Mouse (Mus musculus) hindbrain, embryonic 10.5 days (tissue): ENCODE measurements around the gene Cacng7. TPM values are rescaled to one million over a fixed set of nuclear protein-coding genes. Genes with fewer than 3 reads are reported as not detected.
"Not testable (repeated sequence)": the region's sequence is repeated elsewhere in the genome, so short reads cannot be mapped to it uniquely, and the experiment has no call there.

Experiments used
- DNase-seq: peaks from one replicate; pipeline ENCODE4 v3.0.0-alpha.2; 2017; ENCODE audit warnings: low spot score
- H3K27ac ChIP-seq: fragments of 300-500 bp; sonication (generic); 2 replicates; pipeline ENCODE4 v1.5.1; 2016; ENCODE audit warnings: mild to moderate bottlenecking, moderate library complexity
- H3K27me3 ChIP-seq: fragments of 300-500 bp; sonication (generic); 2 replicates; pipeline ENCODE4 v1.6.1; 2016; ENCODE audit warnings: mild to moderate bottlenecking; ENCODE audit not compliant: poor library complexity, insufficient read depth, severe bottlenecking
- H3K36me3 ChIP-seq: fragments of 300-500 bp; sonication (generic); 2 replicates; pipeline ENCODE4 v1.6.1; 2016; ENCODE audit warnings: mild to moderate bottlenecking, moderate library complexity
- H3K4me1 ChIP-seq: fragments of 300-500 bp; sonication (generic); replicated peaks from 2 replicates; pipeline ENCODE4 v1.6.1; 2016; ENCODE audit warnings: mild to moderate bottlenecking
- H3K4me3 ChIP-seq: fragments of 300-500 bp; sonication (generic); 2 replicates; pipeline ENCODE4 v1.5.1; 2016; ENCODE audit warnings: mild to moderate bottlenecking, moderate library complexity
- H3K9me3 ChIP-seq: fragments of 300-500 bp; sonication (generic); 2 replicates; pipeline ENCODE4 v1.6.1; 2016; ENCODE audit warnings: mild to moderate bottlenecking, moderate library complexity
- WGBS: fragments of 180-500 bp; shearing (Covaris S2); methylation state at CpG from one replicate; pipeline ENCODE4 v1.1.7; 2016; 5-methylcytosine and 5-hydroxymethylcytosine counted together
- polyA plus RNA-seq: library from polyadenylated mRNA; unstranded; fragments of >200 nt; fragmentation: Nextera tagmentation; extraction: Ambion mirVana; gene quantifications from 2 replicates; pipeline ENCODE4 v1.2.1, GENCODE M21; 2016

Gene Cacng7
- polyA plus RNA-seq, 1 experiment from 2014 or later = 2.2 TPM

DNA sequence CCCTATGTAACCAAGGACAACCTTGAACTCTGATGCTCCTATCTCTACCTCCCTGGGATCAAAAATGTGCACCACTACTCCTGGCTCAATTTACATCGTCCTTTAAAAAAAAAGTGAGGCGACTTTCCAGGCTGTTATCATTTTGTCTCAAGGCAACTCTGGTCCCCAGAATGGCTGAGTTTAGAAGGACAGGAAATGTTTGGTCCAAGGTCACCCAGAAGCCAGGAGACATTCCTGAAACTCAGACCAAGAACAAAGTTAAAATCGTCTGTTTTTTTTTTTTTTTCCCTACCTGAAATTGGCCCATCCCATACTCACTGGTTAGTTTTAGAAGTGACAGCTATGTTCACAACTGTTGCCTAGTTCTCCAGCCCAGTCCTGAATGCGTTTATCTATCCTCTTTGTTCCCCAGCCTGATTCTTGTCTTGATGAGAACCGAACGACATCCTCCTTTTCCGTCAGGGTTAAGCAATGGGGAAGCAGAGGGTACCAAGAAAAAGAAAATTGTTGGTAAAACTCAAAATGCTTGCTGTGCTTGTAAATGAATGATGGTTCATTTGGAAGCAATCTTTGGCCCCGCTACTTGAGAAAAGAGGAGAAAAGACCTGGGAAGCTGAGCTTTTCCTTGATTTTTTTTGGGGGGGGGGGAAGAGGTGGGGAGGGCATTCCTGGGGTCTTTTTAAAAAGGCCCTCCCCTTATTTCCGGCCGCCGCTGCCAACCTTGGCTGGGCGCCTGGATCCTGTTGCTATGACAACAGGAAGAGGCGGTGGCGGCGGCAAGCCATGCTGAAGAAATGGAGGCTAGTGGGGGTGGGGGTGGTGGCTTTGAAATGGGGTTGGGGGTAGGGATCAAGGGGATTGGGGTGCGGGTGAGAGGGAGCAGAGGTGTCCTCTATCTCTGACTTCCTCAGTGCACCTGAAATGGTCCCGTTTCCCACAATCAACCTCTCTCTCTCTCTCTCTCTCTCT is 57.0 kb downstream of the Cacng7 start:
- Histone ChIP-seq H3K4me3 (peak overlapping the region; percentile 51), H3K4me1 (peaks cover 29% of the 10 kb centered on the region), H3K27ac (peak overlapping the region; percentile 80), H3K9me3 (0 out of 2 replicates have a peak, but pooled peaks cover 3% of the 10 kb centered on the region), H3K36me3 (peaks cover 9% of the 10 kb centered on the region), H3K27me3 (no peaks in the 10 kb centered on the region; the same call in 1 of the 2 replicates)
- DNase-seq = peak; percentile 62
- WGBS = 2% methylated on average over 17 of the region's 17 CpGs

- H3K4me1 ChIP-seq = peaks cover 29% of the 10 kb centered on the region
- H3K4me3 ChIP-seq = peak within 1 kb of the TSS; percentile 51
- peaks cover 17% of the 10 kb centered on the region for H3K36me3 ChIP-seq
- DNase-seq = peak; percentile 38
- H3K9me3 ChIP-seq = 0 out of 2 replicates have a peak, but pooled peaks cover 3% of the 10 kb centered on the region
- WGBS = under 1% methylated on average over 7 of the region's 7 CpGs
- no peaks in the 10 kb centered on the region; the same call in 1 of the 2 replicates for H3K27me3 ChIP-seq
- peak within 1 kb of the TSS; percentile 80 for H3K27ac ChIP-seq
These were observed 57.8 kb downstream of the Cacng7 start, which contains the start of gene Cacng8 for GRCm38 (mm10) chr7:3390413-3391080. Gene Cacng8, plus strand, starts transcription at chr7:3390683.

GRCm38 (mm10) chr7:3391081-3391451 is 58.3 kb downstream of the Cacng7 start:
- no peak for DNase-seq
- Histone ChIP-seq H3K9me3 (0 out of 2 replicates have a peak, but pooled peaks cover 3% of the 10 kb centered on the region), H3K4me3 (peak overlapping the region; percentile 51), H3K27me3 (no peaks in the 10 kb centered on the region; the same call in 1 of the 2 replicates), H3K36me3 (peaks cover 18% of the 10 kb centered on the region), H3K4me1 (peaks cover 29% of the 10 kb centered on the region), H3K27ac (peak overlapping the region; percentile 80)
- 3% methylated on average over 12 of the region's 12 CpGs for WGBS

- Histone ChIP-seq H3K9me3 (0 out of 2 replicates have a peak, but pooled peaks cover 3% of the 10 kb centered on the region), H3K36me3 (peaks cover 18% of the 10 kb centered on the region), H3K27ac (peak overlapping the region; percentile 56), H3K4me3 (peak overlapping the region; percentile 51), H3K4me1 (peaks cover 29% of the 10 kb centered on the region), H3K27me3 (no peaks in the 10 kb centered on the region; the same call in 1 of the 2 replicates)
- 10% methylated on average over 4 of the region's 4 CpGs for WGBS
- peak; percentile 55 for DNase-seq
These were observed 59.1 kb downstream of the Cacng7 start for GRCm38 (mm10) chr7:3391809-3392208.

- H3K4me3 ChIP-seq = no peak overlapping the region
- no peak overlapping the region for H3K27ac ChIP-seq
- H3K27me3 ChIP-seq = no peaks in the 10 kb centered on the region
- no peak for DNase-seq
- H3K9me3 ChIP-seq = 0 out of 2 replicates have a peak, but pooled peaks cover 3% of the 10 kb centered on the region
- 68% methylated on average over 10 of the region's 10 CpGs for WGBS
- H3K4me1 ChIP-seq = peaks cover 17% of the 10 kb centered on the region
- peaks cover 18% of the 10 kb centered on the region for H3K36me3 ChIP-seq
These were observed 64.6 kb downstream of the Cacng7 start for GRCm38 (mm10) chr7:3397355-3397754.

DNA sequence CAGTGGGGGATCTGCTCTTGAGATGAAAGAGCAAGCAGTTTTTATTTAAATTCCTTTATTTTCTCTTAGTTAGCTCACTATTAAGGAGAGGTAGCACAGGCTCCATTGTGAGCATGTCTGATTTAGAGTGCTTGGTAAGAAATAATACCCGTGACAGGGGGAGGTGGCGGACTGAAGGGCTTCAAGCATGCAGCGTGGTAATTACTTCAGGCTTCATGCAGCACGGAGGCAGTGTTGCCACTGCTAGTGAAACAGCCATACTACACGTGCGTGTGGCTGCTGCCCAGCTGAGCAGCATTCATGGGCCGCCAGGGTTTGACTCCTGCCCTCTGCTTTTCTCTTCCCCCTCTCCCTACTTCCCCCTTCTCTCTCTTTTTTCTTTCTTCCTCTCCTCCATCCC is 65.0 kb downstream of the Cacng7 start:
- no peak for DNase-seq
- Histone ChIP-seq H3K9me3 (0 out of 2 replicates have a peak, but pooled peaks cover 3% of the 10 kb centered on the region), H3K4me3 (no peak overlapping the region), H3K27me3 (no peaks in the 10 kb centered on the region), H3K27ac (no peak overlapping the region), H3K36me3 (peaks cover 18% of the 10 kb centered on the region), H3K4me1 (peaks cover 17% of the 10 kb centered on the region)
- WGBS = 37% methylated on average over 7 of the region's 7 CpGs

DNA sequence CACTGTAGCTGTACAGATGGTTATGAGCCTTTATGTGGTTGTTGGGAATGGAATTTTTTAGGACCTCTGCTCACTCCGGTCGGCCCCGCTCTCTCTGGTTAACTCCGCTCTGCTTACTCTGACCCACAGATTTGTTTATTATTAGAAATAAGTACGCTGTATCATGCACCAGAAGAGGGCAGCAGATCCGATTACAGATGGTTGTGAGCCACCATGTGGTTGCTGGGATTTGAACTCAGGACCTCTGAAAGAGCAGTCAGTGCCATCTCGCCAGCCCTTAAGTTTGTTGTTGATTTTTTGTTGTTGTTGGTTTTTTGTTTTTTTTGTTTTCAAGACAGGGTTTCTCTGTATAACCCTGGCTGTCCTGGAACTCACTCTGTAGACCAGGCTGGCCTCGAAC is 65.6 kb downstream of the Cacng7 start:
- H3K9me3 ChIP-seq, DNase-seq, H3K27ac ChIP-seq, H3K4me3 ChIP-seq, H3K27me3 ChIP-seq: not testable (repeated sequence)
- Histone ChIP-seq H3K4me1 (peaks cover 17% of the 10 kb centered on the region), H3K36me3 (peaks cover 18% of the 10 kb centered on the region)
- 90% methylated on average over 8 of the region's 8 CpGs for WGBS

GRCm38 (mm10) chr7:3399937-3400336 is 67.2 kb downstream of the Cacng7 start:
- Histone ChIP-seq H3K4me3 (no peak overlapping the region), H3K27me3 (no peaks in the 10 kb centered on the region), H3K9me3 (no peaks in the 10 kb centered on the region), H3K27ac (no peak overlapping the region), H3K4me1 (peaks cover 14% of the 10 kb centered on the region), H3K36me3 (peaks cover 7% of the 10 kb centered on the region; the same call in 1 of the 2 replicates)
- no peak for DNase-seq

GRCm38 (mm10) chr7:3409729-3410520 is 77.2 kb downstream of the Cacng7 start:
- 74% methylated on average over 11 of the region's 11 CpGs for WGBS
- H3K27me3 ChIP-seq = peaks cover 47% of the 10 kb centered on the region
- DNase-seq = no peak

GRCm38 (mm10) chr7:3411160-3411941 is 78.6 kb downstream of the Cacng7 start:
- Histone ChIP-seq H3K27ac (peak overlapping the region; percentile 80), H3K4me3 (peak overlapping the region; percentile 59), H3K4me1 (peaks cover 26% of the 10 kb centered on the region), H3K9me3 (peaks cover 11% of the 10 kb centered on the region), H3K27me3 (peaks cover 62% of the 10 kb centered on the region), H3K36me3 (no peaks in the 10 kb centered on the region)
- WGBS = under 1% methylated on average over 33 of the region's 33 CpGs
- peak; percentile 83 for DNase-seq

More at GRCm38 (mm10) chr7:3409729-3410520, 77.2 kb downstream of the Cacng7 start:
- Histone ChIP-seq H3K36me3 (no peaks in the 10 kb centered on the region), H3K4me1 (peaks cover 18% of the 10 kb centered on the region), H3K27ac (no peak overlapping the region), H3K9me3 (peaks cover 4% of the 10 kb centered on the region; the same call in 1 of the 2 replicates), H3K4me3 (no peak overlapping the region)

DNA sequence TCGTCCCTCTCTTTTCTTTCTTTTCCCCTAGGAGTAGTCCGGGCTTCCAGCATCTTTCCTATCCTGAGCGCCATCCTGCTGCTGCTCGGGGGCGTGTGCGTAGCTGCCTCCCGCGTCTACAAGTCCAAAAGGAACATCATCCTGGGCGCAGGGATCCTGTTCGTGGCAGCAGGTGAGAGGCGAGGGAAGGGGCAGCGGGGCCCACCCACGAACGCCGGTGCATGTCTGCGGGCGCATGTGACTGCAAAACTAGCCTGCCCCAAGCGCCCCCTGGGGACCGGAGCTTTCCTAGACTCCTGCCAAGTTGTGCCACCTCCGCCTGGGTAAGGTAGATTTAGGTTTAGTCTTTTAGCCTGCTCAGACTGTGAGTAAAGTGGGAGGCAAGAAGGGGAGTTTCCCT is 79.3 kb downstream of the Cacng7 start:
- 1% methylated on average over 20 of the region's 20 CpGs for WGBS
- peaks cover 12% of the 10 kb centered on the region for H3K9me3 ChIP-seq
- H3K27ac ChIP-seq = 0 out of 2 replicates have a peak overlapping the region, but pooled peaks have one; percentile 62
- DNase-seq = peak; percentile 61
- no peaks in the 10 kb centered on the region for H3K36me3 ChIP-seq
- peaks cover 69% of the 10 kb centered on the region for H3K27me3 ChIP-seq
- H3K4me1 ChIP-seq = peaks cover 26% of the 10 kb centered on the region
- H3K4me3 ChIP-seq = peak overlapping the region; percentile 59
